Mouse (Mus musculus) MN1 (cell line): ENCODE data around the gene Smad3.
A peak's percentile ranks its signal among the peaks of the same experiment; 100 is the strongest.

Source experiments
- DNase-seq: peaks from one replicate; pipeline ENCODE4 v3.0.0-alpha.2; 2016; ENCODE audit warnings: low spot score

Smad3 gene

DNA sequence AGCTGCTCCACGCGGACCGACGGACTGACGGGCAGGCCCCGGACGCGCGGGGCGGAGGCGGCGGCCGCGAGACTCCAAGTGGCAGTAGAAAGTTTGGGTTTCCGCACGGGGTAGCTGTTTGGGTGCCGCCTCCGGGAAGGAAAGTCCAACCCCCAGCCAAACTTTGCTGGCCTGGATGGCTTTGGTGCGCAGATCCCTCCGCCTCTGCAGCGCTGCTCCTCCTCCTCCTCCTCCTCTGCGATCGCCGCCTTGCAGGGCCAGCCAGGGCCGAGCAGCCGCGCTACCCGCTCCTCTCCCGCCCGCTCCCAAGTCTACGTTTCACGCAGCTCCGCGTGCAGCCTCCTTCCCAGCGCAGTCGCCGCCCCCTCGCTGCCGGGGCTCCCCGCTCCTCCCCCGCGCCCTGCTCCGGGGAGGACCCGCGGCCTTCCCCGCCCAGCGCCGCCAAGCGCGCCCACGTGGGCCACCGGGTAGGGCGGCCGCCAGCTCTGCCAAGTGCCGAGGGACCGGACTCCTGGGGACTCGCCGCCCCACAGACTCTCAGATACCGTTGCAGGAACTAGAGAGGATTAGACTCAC is at the start of gene Smad3:
Smad3 (minus strand) TSS at position 130 of the 576 bp plus-strand sequence.
- DNase-seq = peak; percentile 82

DNA sequence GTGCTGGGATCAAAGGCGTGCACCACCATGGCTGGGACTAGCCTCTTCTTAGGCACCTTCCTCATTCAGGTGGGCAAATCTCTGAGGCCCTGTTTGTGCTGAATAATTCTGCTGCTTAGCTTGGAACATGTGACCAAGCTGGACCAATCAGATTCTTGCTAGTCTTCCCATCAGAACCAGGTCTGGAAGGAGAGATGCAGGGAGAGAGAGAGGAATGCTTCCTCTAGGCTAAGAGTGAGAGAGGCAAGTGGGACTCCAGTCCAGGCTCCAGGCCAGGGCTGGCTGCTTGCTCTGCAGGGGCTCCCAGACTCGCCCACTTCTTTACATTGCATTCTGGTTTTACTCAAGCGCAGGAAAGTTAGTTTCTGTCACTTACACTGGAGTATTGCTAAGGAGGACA is 47.1 kb upstream of the Smad3 start:
- peak; percentile 49 for DNase-seq

DNA sequence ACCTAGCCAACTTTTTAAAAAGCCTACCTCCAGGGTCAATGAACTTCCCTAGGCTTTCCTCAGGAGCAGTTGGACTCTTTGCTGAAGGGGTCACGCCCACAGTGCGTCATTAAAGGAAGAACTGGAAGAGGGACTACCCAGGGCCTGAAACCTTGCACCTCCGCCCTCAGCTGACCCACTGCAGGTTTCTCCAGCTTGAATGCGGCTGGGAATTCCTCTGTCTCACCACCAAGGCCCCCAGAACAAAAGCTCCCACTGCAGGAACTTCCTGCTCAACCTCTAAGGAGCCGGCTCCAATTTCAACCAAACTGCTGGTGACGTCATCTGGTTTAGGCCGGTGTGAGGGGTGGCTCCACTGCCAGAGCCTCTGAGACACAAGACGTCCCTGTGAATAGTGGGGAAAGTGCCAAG is 45.4 kb upstream of the Smad3 start:
- peak; percentile 56 for DNase-seq

DNA sequence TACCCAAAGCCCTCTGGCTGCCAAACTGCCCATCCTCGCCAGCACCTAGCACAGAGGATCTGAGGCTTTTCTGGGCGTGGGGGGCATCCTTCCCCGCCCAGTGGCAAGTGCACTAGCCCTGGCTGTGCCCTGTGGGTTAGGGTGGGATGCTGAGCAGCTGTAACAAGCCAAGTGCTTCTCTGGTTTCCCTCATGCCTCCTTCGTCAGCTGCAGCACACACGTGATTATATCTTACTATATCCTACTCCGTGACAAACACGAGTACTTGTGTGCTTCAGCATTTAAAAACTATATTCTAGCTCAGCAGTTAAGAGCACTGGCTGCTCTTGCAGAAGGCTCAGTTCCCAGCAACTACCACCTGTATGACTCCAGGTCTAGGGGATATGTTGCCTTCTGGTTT is 44.7 kb upstream of the Smad3 start:
- DNase-seq = no peak

DNA sequence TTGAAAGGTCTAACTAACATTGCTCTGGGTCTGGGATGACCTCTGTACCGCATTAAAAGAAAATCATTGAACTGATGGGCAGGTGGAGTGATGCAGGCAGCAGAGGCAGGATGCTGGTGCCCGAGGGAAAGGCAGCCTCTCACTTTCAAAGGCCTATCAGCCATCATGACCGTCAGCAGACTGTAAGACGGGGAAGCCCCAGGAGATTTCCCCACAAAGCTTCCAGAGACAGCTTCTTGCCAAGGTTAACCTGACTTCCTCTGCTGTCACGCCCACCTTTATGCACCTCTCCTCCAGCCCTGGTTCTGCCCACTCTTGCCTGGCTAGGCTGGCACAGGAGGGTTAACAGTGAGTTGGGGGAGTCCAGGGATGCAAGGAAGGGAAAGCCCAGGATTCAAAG is 44.3 kb upstream of the Smad3 start:
- no peak for DNase-seq

DNA sequence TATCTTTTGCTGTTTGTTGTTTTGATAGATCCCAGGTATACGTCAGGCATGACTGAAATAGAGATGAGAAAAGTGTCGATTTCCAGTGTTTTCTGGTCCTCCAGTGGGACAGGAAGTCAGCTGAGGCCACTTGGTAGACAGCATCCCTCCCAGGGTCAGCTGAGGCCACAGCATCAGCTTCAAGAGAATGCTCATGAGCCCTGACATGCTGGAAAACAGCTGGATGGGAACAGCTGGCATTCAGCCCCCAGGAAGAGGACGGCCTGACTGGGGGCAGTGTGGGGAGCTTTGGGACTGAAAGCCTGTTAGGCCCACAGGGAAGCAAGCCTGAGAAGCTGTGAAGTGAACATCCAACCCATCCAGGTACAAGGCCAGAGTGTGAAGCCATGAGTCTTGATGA is 38.6 kb upstream of the Smad3 start:
- DNase-seq = no peak

DNA sequence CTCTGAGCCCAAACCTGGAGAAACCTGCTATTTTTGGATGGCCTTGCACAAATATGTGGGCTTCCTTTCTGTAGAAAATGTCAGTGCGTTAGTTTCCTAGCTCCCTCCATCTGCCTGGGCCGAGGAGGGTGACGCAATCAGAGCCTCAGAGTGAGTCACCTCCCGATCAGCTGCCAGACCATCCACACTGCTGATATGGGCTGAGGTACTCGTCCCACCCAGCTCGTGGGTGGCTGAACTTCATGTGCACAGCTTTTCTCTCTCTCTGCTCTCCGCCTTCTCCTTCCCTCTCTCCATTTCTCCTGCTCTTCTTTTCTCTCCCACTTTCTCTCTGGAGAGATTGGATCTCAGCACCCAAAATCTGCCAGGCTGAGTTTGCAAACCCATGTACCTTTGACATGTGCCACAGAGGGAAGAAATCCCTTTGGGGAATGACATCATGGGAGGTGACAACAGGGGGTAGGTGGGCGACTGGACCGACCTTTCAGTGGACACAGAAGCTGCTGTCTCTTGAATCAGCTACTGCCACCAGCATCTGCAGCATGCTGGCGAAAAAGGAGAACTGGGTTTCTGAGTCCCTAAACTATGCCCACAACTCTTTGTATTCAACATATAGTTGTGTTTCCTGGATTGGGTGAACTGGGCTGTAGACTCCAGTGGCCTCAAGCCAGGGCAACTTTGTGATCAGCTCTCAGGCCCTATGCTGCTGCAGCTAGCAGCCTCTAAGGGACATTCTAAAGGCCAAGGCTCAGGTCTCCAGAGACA is 36.1 kb upstream of the Smad3 start:
- DNase-seq = peak; percentile 80

DNA sequence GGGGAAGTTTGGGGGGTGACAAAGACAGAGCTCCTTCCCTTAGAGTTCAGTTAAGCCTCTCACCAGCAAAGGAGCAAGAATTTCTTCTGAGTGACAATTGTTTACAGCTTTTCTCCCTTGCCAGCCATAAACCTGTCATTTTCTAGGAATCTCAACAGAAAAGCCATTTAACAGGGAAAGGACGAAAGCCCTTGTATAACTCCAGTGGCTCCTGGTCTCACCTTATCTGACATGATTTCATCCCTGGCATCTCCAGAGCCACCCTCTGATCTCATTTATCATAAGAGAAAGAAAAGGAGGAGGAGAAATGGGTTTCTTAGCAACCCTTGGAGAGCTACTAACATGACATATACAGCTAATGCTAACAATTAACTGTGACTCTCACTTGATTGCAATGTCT is 33.9 kb upstream of the Smad3 start:
- peak; percentile 70 for DNase-seq

DNA sequence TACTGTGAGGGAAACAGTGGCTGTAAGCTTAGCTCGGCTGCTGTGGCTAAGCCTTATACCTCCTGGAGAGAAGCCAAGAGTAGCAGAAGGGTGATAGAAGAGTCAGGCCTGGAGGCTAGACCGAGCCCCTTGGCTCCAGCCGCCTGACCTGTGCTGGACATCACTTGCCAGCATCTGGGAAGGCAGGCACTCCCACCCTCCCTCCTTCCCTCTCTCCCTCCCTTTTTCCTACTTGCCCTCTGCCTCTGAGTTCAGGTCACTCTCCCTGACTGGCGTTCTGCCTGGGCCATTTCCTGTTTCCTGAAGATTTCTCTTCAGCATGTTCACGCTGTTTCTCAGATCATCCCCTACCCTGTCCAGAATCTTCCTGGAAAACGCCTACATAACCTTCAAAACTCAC is 33.5 kb upstream of the Smad3 start:
- DNase-seq = peak; percentile 50

DNA sequence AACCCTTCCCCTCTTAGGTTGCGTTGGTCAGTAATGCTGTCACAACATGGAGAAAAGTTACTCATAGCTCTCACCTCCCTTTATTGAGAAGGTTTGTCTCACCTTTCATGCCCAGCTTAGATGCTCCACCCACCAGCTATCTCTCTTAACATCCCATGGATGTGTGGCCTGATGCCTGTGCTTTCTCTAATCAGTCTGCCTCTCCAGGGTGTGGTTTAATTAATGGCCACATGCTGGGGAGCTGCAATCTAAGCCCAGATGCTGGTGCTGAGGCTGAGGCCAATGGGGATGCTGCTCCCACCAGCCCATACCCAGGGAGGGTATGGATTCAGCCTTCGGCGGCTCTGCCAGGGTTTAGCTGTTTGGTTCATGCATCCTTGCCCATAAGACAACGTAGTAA is 32.4 kb upstream of the Smad3 start:
- DNase-seq = no peak

DNA sequence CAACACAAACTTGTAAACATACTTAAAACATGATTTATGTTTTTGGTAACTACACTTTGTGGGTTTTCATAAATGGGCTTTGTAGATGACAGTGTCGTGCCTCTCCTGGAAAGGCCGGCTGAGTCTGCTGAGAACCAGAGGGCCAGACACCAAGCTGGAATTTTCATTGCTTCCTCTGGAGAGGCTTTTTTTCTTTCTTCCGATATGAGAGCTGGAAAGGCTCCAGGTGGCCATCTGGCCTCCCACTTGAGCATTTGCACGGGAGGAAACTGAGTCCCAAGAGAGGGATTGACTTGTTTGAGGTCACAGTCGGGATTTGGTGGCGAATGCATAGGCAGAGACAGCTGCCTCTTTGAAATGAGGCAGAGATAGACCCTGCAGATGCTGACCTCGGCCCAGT is 31.6 kb upstream of the Smad3 start:
- DNase-seq = peak; percentile 70

DNA sequence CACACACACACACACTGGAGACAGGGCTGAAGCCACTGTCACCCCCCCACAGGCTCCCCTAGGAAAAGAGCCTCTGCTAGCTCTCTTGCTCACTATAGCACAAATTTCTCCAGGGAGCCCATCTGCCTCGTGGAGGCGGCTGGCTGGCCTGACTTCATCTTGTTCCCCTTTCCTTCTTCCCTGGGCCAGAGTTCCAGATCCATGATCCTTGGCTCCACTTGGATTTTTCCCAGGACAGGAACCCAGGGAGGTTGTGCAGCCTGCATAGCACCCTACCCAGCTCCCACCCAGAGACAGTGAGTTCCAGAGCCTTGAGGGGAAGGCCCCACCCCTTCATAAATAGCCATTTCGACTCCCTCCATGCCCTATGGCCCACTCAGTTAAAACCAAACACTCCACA is 29.8 kb upstream of the Smad3 start:
- DNase-seq = no peak

DNA sequence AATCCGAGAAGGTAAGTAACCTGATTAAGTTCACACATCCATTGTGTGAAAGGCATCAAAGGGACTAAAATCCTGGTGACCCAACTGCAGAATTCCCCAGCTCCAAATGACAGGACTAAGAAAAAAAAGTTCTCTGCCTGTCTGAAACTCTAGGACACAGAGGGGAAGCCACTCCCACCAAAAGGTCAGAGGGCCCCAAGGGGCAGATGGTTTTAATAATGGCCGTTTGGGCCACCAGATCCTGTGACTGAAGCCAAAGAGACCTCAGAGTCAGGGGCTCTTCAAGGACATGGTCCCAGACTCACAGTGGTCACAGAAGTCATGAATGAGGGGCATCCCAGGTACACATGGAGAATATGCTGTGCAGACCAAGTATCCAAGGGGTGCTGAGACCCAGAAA is 29.3 kb upstream of the Smad3 start:
- DNase-seq = no peak

DNA sequence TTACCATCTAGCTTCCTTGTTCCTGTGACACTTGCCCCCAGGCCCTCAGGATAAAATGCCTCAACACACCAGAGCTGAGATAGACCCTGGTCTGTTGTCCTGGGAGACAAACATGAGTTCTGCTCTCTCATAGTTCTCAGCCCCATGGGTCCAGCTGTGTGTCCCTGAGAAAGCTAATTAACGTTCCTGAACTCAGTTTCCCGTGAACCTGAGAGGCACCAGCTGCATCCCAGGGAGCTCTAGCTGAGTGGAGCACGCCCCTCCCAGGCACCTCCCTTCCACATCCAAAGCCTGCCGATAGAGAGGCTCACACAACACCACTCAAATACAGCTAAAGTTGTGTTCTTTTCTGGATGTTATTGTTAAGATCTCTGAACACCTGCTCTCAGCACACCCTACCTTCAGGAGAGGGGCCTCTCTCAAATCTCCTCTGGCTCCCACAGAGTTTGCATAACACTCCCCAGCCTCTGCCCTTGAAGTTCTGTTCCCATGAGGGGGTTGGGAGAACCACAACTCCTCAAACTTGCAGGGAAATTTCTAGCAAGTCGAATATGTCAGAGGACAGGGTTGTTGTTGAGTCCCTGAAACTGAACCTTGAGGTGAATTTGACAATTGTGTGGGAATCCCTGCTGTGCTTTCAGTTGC is 28.4 kb upstream of the Smad3 start:
- no peak for DNase-seq

DNA sequence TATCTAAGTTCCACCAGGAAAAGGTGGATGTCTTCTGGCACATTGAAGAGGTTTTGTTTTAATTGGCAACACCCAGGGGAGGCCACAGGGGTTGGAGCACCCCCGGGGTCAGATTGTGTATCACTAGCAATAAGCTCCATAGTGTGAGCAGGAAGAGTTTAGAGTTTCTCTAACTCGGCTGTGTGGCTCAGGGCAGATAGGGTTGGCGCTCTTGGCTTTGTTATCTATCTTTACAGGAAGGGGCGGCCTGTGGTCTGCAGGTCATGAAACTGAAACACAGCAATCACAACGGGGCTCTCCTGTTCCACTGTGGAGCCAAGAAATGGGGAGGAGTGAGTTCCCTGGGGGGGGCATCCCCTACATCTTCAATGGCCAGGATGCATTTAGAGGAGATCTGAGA is 27.7 kb upstream of the Smad3 start:
- no peak for DNase-seq

DNA sequence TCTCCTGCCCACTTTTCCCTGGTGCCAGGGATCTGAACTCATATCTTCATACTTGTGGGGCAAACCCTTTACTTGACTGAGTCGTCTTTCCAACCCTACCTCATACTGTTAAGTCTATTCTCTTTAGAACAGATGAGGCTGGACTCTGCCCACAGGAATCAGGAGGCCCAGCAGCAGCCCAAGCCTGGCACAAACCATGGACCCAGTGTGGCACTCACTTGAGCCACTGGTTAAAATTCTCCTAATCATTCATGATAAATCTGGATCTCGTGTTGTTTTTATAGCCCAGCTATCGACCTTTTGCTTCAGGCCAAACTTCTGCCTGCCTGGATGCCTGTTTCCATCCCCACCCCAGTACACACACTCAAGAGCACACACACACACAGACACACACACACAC is 26.8 kb upstream of the Smad3 start:
- no peak for DNase-seq

DNA sequence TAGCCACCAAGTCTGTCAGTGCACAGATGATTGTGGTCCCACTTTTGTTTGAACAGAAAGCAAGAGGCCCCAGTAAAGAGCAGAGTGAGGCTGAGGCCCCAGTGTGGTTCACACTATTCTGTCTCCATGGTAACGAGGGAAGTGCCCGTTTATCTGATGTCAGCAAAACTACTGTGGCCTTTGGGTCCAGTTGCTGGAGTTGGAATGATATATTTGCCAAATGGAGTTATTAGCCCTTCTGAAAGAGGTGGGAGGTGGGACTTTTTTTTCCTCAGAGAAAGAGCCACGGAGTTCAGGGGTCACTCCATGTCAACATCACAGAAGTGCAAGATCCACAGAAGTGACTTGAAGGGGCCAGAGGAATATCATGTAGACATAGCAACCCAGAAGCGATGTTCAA is 24.9 kb upstream of the Smad3 start:
- DNase-seq = no peak

DNA sequence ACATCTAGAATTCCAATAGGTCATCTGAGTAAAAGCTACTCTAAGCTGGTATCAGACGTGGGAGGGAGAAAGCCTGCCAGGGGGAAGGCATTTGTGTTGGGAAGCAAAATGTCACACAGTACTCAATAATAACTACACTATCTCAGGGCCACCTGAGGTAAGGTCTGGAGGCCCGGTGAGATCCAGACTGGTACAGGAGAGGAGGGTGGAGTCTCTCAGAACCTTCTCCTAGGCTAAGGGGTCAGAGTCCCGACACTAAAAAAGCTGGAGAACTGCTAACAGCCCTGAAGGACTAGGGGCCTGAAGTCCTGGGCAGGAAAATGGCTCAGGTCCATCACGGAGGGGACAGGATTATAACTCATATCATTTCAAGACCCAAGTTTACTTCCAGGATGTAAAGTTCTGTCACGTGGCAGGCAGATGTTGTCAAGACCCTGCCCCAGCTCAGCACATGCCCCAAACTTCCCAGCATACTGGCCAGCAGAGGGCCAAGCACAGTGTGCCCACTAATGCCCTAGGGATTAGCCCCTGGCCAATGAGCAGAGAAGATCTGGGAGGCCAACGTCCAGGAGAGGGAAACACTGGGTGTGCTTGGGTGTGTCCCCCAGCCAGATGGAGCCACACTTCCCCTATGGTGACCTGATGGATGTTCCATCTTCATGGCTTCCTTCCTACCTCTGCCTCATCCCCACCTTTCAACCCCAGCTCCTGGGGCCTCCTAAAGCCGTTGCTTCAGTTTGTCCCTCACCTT is 24.1 kb upstream of the Smad3 start:
- no peak for DNase-seq

DNA sequence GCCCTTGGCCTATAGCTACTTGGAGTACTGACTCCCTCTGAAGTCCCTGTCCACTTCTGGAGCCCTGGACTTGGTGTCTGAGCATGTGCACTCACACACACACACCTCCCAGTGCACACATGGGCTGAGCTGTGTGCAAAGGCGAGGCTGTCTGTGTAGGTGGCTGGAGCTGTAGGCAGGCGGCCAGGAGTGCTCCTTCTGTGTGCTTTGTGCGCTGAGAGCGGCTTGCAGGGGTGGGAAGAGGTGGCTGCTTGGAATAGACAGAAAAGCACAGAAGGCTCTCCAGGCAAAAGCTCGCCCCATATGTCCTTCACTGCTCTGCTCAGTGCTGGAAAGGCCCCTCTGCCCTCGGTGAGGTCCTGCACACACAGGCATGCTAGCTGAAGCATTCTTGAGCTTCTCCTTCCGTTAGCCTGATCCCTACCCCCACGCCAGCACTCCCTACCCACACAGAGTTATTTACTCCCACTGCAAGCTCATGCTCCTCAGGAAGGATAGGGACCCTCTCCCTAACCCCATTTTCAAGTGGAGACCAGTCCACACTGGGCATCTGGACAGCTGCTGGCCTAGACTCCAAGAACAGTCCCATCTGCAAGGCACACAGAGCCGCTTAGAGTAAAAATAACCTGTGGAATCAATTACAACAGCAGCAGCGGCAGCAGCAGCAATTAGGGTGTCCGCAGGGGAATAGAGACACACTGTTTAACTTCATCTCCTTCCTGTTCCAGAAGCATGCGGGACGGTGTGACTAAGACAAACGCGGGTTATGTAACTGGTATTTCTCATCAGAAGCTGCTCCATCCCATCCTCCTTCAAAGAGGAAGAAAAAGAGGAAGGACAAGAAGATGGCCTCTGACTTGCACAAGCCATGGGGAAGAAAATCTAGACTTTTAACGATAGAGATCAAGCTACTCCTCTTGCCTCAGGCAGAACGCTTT is 22.4 kb upstream of the Smad3 start:
- DNase-seq = peak; percentile 78

DNA sequence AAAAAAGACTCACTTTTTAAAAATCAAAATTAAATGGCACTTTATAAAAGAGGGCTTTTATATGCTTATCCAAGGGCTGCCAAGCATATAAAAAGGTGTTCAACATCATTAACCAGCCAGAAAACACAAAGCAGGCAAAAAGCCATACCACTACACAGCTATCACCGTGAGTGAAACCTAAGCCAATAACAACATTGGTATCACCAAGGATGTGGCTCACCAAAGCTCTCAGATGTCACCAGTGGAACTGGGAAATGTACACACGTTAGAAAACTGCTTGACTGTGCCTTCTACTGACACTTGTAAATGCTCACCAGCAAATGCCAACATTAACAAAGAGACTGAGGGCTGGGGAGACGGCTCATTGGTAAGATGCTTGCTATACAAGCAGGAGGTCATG is 18.9 kb upstream of the Smad3 start:
- DNase-seq = no peak

DNA sequence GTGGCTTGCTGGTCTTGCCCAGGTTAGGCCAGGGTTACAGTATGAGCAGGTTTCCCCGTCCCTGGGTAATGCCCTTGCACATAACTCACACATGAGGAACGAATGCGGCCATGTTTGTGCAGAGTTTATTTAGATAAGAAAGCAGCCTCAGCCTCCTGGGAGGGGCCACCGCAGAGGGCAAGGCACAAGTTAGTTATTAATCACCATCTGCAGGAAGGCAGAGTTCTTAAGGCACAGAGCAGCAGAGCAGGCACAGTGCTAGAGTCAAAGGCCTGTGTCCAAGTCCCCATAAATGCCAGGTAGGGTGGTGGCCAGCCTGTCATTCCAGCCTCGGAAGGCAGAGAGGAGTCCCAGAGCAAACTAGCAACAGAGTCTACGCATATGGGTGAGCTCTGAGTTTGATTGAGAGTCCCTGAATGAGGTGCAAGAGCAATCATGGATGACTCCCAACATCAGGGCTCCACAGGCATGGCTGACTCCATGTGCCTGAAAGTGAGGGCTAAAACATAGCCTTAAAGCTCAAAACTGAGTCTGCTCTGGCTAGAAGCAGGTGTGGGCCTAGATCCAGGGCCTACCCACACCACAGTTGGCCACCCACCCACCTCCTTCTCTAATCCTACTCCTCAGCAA is 17.2 kb upstream of the Smad3 start:
- no peak for DNase-seq
